Mouse (Mus musculus) E14TG2a.4 (cell line): ENCODE measurements at regions not wholly inside any gene's neighbourhood (a gene's known extent, or its start where the extent isn't known, plus 50 kb on each side); places are given as distances from the start of the nearest gene placed in this dataset.
"Not testable (repeated sequence)": the region's sequence is repeated elsewhere in the genome, so short reads cannot be mapped to it uniquely, and the experiment has no call there.

ENCODE experiments used
- CTCF ChIP-seq: conservative IDR thresholded peaks from 2 replicates; pipeline ENCODE4 v1.5.1; 2014; ENCODE audit warnings: low read length
- NANOG ChIP-seq: IDR thresholded peaks from 2 replicates; pipeline ENCODE4 v1.6.1; 2014; ENCODE audit warnings: borderline replicate concordance, low read length, mixed read lengths

- not testable (repeated sequence) for TF ChIP-seq CTCF, NANOG
Observed at GRCm38 (mm10) chr6:69858631-69859030, 933.4 kb downstream of the Rpia start.
